Mouse (Mus musculus): ENCODE results near the gene Cdkn3. TPM values are rescaled to one million over a fixed set of nuclear protein-coding genes. Genes with fewer than 3 reads are reported as not detected.

The Cdkn3 gene
- polyA plus RNA-seq, 1 experiment, result 207 TPM

DNA sequence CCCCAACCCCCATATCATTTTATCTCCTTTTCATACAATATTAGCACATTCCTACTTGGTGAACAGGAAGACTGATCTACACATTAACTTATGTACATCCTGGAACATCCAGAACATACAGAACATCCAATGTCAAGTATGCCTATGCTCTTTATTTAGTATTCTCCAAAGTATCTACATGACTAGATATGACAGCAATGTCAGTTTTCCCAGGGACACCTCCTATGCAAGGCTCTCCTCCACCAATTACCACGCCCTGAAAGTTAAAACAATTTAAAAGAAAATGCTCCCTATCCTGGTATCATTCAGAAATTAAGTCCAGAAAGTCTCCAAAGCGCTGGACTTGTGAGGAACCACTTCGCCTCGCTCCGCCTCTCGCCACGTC lies 379 bp upstream of the Cdkn3 start:
- H3K27ac ChIP-seq (ENCODE audit: control insufficient read depth, insufficient read depth, low read depth, low read length), result no peak overlapping the region
- H3K4me3 ChIP-seq (ENCODE audit: control insufficient read depth, low read depth, low read length), result peak overlapping the region; percentile 95
- no peaks in the 10 kb centered on the region for H3K27me3 ChIP-seq (ENCODE audit: control insufficient read depth, insufficient read depth, low read length)
- TF ChIP-seq POLR2A (IDR thresholded peaks at IDR 0.05; ENCODE audit: control insufficient read depth, low read depth, low read length) (no peak), CTCF (IDR thresholded peaks at IDR 0.05; ENCODE audit: control insufficient read depth, insufficient read depth, insufficient replicate concordance, low read depth, low read length) (no peak)
- no peaks in the 10 kb centered on the region for H3K36me3 ChIP-seq (ENCODE audit: control insufficient read depth, insufficient read depth, low read length)
- peaks cover 8% of the 10 kb centered on the region for H3K4me1 ChIP-seq (ENCODE audit: control insufficient read depth, insufficient read depth, low read length)

DNA sequence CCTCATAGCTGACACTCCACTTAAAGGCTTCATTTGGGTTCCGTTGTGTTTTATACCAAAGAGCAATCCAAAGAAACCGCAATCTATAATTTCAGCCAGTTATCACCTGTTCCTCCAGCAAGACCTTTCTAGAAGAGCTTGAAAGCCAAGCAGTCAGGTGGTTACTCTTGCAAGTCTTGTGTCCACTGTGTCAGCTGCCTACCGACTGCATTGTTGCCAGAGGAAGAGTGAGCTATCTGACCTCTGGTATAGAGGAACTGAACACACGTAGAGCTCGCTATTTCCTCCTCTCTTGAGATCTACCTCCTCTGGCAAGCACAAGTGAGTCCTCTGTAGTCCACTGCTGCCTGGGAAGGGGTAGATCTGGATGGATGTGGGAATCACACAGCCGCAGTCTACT lies 845 bp downstream of the Cdkn3 start:
- TF ChIP-seq CTCF (IDR thresholded peaks at IDR 0.05; ENCODE audit: control insufficient read depth, insufficient read depth, insufficient replicate concordance, low read depth, low read length) (no peak), POLR2A (IDR thresholded peaks at IDR 0.05; ENCODE audit: control insufficient read depth, low read depth, low read length) (no peak)
- Histone ChIP-seq H3K36me3 (ENCODE audit: control insufficient read depth, insufficient read depth, low read length) (peaks cover 1% of the 10 kb centered on the region; the same call in 1 of the 2 replicates), H3K4me1 (ENCODE audit: control insufficient read depth, insufficient read depth, low read length) (peaks cover 8% of the 10 kb centered on the region), H3K27me3 (ENCODE audit: control insufficient read depth, insufficient read depth, low read length) (no peaks in the 10 kb centered on the region), H3K27ac (ENCODE audit: control insufficient read depth, insufficient read depth, low read depth, low read length) (no peak overlapping the region; the same call in 1 of the 2 replicates), H3K4me3 (ENCODE audit: control insufficient read depth, low read depth, low read length) (peak overlapping the region; percentile 95)

- no peak overlapping the region for H3K27ac ChIP-seq (ENCODE audit: control insufficient read depth, insufficient read depth, low read depth, low read length)
- no peaks in the 10 kb centered on the region for H3K27me3 ChIP-seq (ENCODE audit: control insufficient read depth, insufficient read depth, low read length)
- no peak overlapping the region for H3K4me3 ChIP-seq (ENCODE audit: control insufficient read depth, low read depth, low read length)
- no peak for TF ChIP-seq CTCF (IDR thresholded peaks at IDR 0.05; ENCODE audit: control insufficient read depth, insufficient read depth, insufficient replicate concordance, low read depth, low read length)
- no peak for TF ChIP-seq POLR2A (IDR thresholded peaks at IDR 0.05; ENCODE audit: control insufficient read depth, low read depth, low read length)
- no peaks in the 10 kb centered on the region for H3K4me1 ChIP-seq (ENCODE audit: control insufficient read depth, insufficient read depth, low read length)
- H3K36me3 ChIP-seq (ENCODE audit: control insufficient read depth, insufficient read depth, low read length), result peaks cover 1% of the 10 kb centered on the region; the same call in 1 of the 2 replicates
Measured at GRCm38 (mm10) chr14:46767116-46767515, 6.8 kb downstream of the Cdkn3 start.

DNA sequence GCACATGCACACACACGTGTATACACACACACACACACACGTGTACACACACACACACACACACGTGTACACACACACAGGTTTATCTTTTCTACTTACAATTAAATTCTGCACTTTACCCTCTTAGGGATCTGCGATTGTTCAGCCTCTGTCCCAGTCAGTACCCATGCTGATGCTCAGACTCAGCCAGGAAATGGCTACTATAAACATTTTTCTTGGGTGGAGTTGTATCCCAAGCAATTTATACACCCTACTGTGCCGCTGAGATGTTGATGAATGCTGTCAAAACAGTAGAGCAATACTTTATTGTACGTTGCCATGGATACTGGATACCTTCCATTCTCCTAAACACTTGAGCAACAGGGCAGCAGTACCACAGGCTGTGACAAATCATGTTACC lies 9.7 kb downstream of the Cdkn3 start:
- Histone ChIP-seq H3K36me3 (ENCODE audit: control insufficient read depth, insufficient read depth, low read length) (peaks cover 1% of the 10 kb centered on the region; the same call in 1 of the 2 replicates), H3K4me3 (ENCODE audit: control insufficient read depth, low read depth, low read length) (no peak overlapping the region), H3K4me1 (ENCODE audit: control insufficient read depth, insufficient read depth, low read length) (no peaks in the 10 kb centered on the region), H3K27ac (ENCODE audit: control insufficient read depth, insufficient read depth, low read depth, low read length) (no peak overlapping the region), H3K27me3 (ENCODE audit: control insufficient read depth, insufficient read depth, low read length) (no peaks in the 10 kb centered on the region)
- TF ChIP-seq POLR2A (IDR thresholded peaks at IDR 0.05; ENCODE audit: control insufficient read depth, low read depth, low read length), result no peak
- no peak for TF ChIP-seq CTCF (IDR thresholded peaks at IDR 0.05; ENCODE audit: control insufficient read depth, insufficient read depth, insufficient replicate concordance, low read depth, low read length)

GRCm38 (mm10) chr14:46778756-46779155 lies 18.4 kb downstream of the Cdkn3 start:
- Histone ChIP-seq H3K4me1 (ENCODE audit: control insufficient read depth, insufficient read depth, low read length) (no peaks in the 10 kb centered on the region), H3K4me3 (ENCODE audit: control insufficient read depth, low read depth, low read length) (no peak overlapping the region), H3K27me3 (ENCODE audit: control insufficient read depth, insufficient read depth, low read length) (no peaks in the 10 kb centered on the region), H3K27ac (ENCODE audit: control insufficient read depth, insufficient read depth, low read depth, low read length) (no peak overlapping the region), H3K36me3 (ENCODE audit: control insufficient read depth, insufficient read depth, low read length) (no peaks in the 10 kb centered on the region)
- TF ChIP-seq POLR2A (IDR thresholded peaks at IDR 0.05; ENCODE audit: control insufficient read depth, low read depth, low read length) (no peak), CTCF (IDR thresholded peaks at IDR 0.05; ENCODE audit: control insufficient read depth, insufficient read depth, insufficient replicate concordance, low read depth, low read length) (no peak)

- Histone ChIP-seq H3K36me3 (ENCODE audit: control insufficient read depth, insufficient read depth, low read length) (no peaks in the 10 kb centered on the region), H3K27me3 (ENCODE audit: control insufficient read depth, insufficient read depth, low read length) (no peaks in the 10 kb centered on the region), H3K4me3 (ENCODE audit: control insufficient read depth, low read depth, low read length) (no peak overlapping the region), H3K4me1 (ENCODE audit: control insufficient read depth, insufficient read depth, low read length) (no peaks in the 10 kb centered on the region), H3K27ac (ENCODE audit: control insufficient read depth, insufficient read depth, low read depth, low read length) (no peak overlapping the region)
- peak; percentile 88; the same call in 1 of the 2 replicates for TF ChIP-seq CTCF (IDR thresholded peaks at IDR 0.05; ENCODE audit: control insufficient read depth, insufficient read depth, insufficient replicate concordance, low read depth, low read length)
- TF ChIP-seq POLR2A (IDR thresholded peaks at IDR 0.05; ENCODE audit: control insufficient read depth, low read depth, low read length), result no peak
Measured at GRCm38 (mm10) chr14:46779217-46779616, 18.9 kb downstream of the Cdkn3 start.

GRCm38 (mm10) chr14:46781086-46781485 lies 20.7 kb downstream of the Cdkn3 start:
- H3K4me1 ChIP-seq (ENCODE audit: control insufficient read depth, insufficient read depth, low read length), result no peaks in the 10 kb centered on the region
- no peak overlapping the region for H3K4me3 ChIP-seq (ENCODE audit: control insufficient read depth, low read depth, low read length)
- H3K36me3 ChIP-seq (ENCODE audit: control insufficient read depth, insufficient read depth, low read length), result no peaks in the 10 kb centered on the region
- no peaks in the 10 kb centered on the region for H3K27me3 ChIP-seq (ENCODE audit: control insufficient read depth, insufficient read depth, low read length)
- H3K27ac ChIP-seq (ENCODE audit: control insufficient read depth, insufficient read depth, low read depth, low read length), result no peak overlapping the region
- TF ChIP-seq POLR2A (IDR thresholded peaks at IDR 0.05; ENCODE audit: control insufficient read depth, low read depth, low read length) (no peak), CTCF (IDR thresholded peaks at IDR 0.05; ENCODE audit: control insufficient read depth, insufficient read depth, insufficient replicate concordance, low read depth, low read length) (no peak)
